Mouse (Mus musculus) forebrain, embryonic 12.5 days (tissue): ENCODE results near the gene Lamp1. TPM values are rescaled to one million over a fixed set of nuclear protein-coding genes. Genes with fewer than 3 reads are reported as not detected.

Source experiments
- ATAC-seq: fragments of 200-750 bp; cut with Nextera tagmentation; 2 replicates; pipeline ENCODE4 v1.8.0; 2017; ENCODE audit warnings: moderate TSS enrichment; ENCODE audit not compliant: low FRiP score
- H3K27ac ChIP-seq: fragments of 300-500 bp; sonication (generic); 2 replicates; pipeline ENCODE4 v1.5.1; 2016; ENCODE audit warnings: mild to moderate bottlenecking
- H3K27me3 ChIP-seq: fragments of 300-500 bp; sonication (generic); 2 replicates; pipeline ENCODE4 v1.6.1; 2016; ENCODE audit warnings: mild to moderate bottlenecking
- H3K36me3 ChIP-seq: fragments of 300-500 bp; sonication (generic); replicated peaks from 2 replicates; pipeline ENCODE4 v1.6.1; 2016; ENCODE audit warnings: mild to moderate bottlenecking
- H3K4me1 ChIP-seq: fragments of 300-500 bp; sonication (generic); 2 replicates; pipeline ENCODE4 v1.6.1; 2016
- H3K4me2 ChIP-seq: fragments of 300-500 bp; sonication (generic); 2 replicates; pipeline ENCODE4 v1.6.1; 2016; ENCODE audit warnings: mild to moderate bottlenecking, moderate library complexity
- H3K4me3 ChIP-seq: fragments of 300-500 bp; sonication (generic); replicated peaks from 2 replicates; pipeline ENCODE4 v1.5.1; 2016; ENCODE audit warnings: mild to moderate bottlenecking
- H3K9ac ChIP-seq: fragments of 300-500 bp; sonication (generic); 2 replicates; pipeline ENCODE4 v1.6.1; 2016; ENCODE audit warnings: mild to moderate bottlenecking
- H3K9me3 ChIP-seq: fragments of 300-500 bp; sonication (generic); 2 replicates; pipeline ENCODE4 v1.6.1; 2016
- WGBS: fragments of 180-500 bp; shearing (Covaris S2); methylation state at CpG from one replicate; pipeline ENCODE4 v1.1.7; 2016; 5-methylcytosine and 5-hydroxymethylcytosine counted together
- polyA plus RNA-seq: library from polyadenylated mRNA; unstranded; fragments of >200 nt; fragmentation: Nextera tagmentation; extraction: Ambion mirVana; gene quantifications from 2 replicates; pipeline ENCODE4 v1.2.1, GENCODE M21; 2016

Gene Lamp1
- polyA plus RNA-seq, 1 experiment from 2014 or later: 213 TPM

DNA sequence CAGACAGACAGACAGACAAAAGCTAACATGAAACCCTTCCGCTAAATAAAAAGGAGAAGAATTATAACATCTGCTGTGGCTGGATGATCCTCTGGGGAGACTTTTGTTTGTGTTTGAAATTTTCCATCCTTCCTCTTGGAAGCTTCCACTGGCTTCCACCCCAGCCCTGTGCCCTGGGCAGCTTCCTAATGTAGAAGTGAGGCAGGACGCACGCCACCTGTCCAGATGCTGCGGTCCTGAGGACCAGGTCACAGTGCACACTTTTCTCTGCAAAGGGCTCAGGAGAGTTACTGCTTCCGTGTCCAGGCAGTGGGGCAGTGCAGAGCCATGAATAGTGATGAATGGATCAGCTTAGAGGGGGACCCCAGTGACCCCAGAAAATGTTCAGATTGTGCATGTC, 46.4 kb downstream of the Lamp1 start:
- Histone ChIP-seq H3K9ac (no peak overlapping the region), H3K9me3 (no peaks in the 10 kb centered on the region)

DNA sequence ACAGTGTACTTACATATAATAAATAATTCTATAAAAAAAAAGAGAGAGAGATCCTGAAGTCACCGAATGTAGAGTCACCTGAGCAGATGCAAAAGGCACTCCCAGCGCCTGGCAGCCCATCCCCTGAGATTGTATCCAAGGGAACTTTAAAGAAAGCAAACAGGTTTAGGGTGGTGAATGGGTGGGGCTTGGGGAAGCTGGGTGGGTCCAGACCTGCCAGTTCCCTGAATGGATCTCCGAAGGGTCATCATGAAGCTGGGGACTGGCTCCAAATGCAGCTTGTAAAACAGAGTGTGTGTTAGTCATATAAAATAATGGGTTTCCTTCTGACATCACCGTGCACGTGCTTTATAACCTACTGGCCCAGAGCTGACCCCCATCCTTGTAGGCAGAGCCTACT, 47.3 kb downstream of the Lamp1 start:
- no peak overlapping the region for H3K4me3 ChIP-seq
- 0 out of 2 replicates have a peak, but pooled peaks cover 1% of the 10 kb centered on the region for H3K4me1 ChIP-seq
- WGBS: 44% methylated on average over 5 of the region's 5 CpGs
- no peak for ATAC-seq
- no peaks in the 10 kb centered on the region for H3K9me3 ChIP-seq
- H3K27me3 ChIP-seq: peaks cover 24% of the 10 kb centered on the region
- no peak overlapping the region for H3K4me2 ChIP-seq
- H3K36me3 ChIP-seq: no peaks in the 10 kb centered on the region
- H3K9ac ChIP-seq: no peak overlapping the region
- H3K27ac ChIP-seq: no peak overlapping the region

More for the DNA sequence above, 46.4 kb downstream of the Lamp1 start:
- H3K36me3 ChIP-seq: no peaks in the 10 kb centered on the region
- no peak overlapping the region for H3K4me2 ChIP-seq
- peaks cover 34% of the 10 kb centered on the region for H3K27me3 ChIP-seq
- no peak overlapping the region for H3K4me3 ChIP-seq
- H3K4me1 ChIP-seq: peaks cover 8% of the 10 kb centered on the region
- ATAC-seq: no peak
- WGBS: 88% methylated on average over 5 of the region's 5 CpGs
- no peak overlapping the region for H3K27ac ChIP-seq

DNA sequence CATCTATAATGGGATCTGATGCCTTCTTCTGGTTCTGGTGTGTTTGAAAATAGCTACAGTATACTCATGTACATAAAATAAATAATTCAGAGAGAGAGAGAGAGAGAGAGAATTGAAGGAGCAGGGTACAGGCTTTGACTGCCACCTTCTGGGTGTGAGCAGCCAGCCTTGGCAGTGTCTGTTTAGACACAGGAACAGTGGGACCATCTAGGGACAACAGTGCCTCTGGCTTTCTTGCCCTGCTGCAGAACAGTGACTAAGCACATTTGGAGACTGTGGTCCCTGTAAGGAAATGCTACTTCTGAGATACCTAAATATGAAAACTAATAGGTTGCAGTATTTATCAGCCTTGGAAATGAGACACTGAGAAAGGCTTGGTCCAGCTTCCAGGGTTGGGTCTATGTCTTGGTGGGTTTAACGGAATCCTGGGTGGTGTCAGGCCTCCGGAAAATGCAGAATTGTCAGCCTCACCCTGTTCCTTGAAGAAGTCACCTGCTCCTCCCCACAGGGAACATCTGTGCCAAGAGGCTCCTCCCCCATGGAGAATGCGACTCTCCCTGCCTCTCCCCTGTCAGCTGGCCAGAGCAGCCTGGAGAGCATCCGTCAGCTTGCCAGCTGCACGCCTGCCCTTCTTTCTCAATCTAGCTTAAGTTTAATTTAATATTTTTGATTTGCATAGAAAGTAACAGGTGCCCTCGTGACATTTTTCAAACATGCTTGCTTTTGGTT, 49.8 kb downstream of the Lamp1 start:
- no peak overlapping the region for H3K27ac ChIP-seq
- no peak overlapping the region for H3K4me2 ChIP-seq
- no peak for ATAC-seq
- no peak overlapping the region for H3K4me3 ChIP-seq
- 57% methylated on average over 6 of the region's 6 CpGs for WGBS
- H3K9ac ChIP-seq: no peak overlapping the region
- H3K4me1 ChIP-seq: peaks cover 9% of the 10 kb centered on the region
- no peaks in the 10 kb centered on the region for H3K27me3 ChIP-seq
- H3K36me3 ChIP-seq: no peaks in the 10 kb centered on the region
- H3K9me3 ChIP-seq: no peaks in the 10 kb centered on the region

DNA sequence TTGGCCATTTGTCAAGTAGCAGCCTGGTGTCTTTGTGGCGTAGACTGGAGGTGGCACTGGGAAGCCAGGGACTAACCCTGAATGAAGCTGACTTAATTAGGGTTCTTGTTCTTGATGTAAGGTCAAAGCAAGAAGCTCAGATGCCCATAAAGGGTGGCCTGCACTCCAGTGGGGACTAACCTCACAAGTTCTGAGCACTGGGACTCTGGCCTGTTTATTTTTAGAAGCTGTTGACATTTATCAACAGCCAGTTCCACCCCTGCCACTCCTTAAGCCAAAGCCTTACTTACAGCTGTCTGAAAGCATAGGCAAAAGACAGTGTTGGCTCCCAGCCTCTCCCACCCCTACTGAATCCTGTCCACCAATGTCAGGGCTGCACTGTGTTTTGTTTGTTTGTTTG, 50.8 kb downstream of the Lamp1 start:
- no peaks in the 10 kb centered on the region for H3K36me3 ChIP-seq
- H3K4me1 ChIP-seq: peaks cover 11% of the 10 kb centered on the region
- H3K4me3 ChIP-seq: no peak overlapping the region
- ATAC-seq: no peak
- no peaks in the 10 kb centered on the region; the same call in 1 of the 2 replicates for H3K27me3 ChIP-seq
- no peaks in the 10 kb centered on the region for H3K9me3 ChIP-seq
- no peak overlapping the region for H3K4me2 ChIP-seq
- H3K9ac ChIP-seq: no peak overlapping the region
- H3K27ac ChIP-seq: no peak overlapping the region
- WGBS: 73% methylated on average over 1 of the region's 1 CpGs

DNA sequence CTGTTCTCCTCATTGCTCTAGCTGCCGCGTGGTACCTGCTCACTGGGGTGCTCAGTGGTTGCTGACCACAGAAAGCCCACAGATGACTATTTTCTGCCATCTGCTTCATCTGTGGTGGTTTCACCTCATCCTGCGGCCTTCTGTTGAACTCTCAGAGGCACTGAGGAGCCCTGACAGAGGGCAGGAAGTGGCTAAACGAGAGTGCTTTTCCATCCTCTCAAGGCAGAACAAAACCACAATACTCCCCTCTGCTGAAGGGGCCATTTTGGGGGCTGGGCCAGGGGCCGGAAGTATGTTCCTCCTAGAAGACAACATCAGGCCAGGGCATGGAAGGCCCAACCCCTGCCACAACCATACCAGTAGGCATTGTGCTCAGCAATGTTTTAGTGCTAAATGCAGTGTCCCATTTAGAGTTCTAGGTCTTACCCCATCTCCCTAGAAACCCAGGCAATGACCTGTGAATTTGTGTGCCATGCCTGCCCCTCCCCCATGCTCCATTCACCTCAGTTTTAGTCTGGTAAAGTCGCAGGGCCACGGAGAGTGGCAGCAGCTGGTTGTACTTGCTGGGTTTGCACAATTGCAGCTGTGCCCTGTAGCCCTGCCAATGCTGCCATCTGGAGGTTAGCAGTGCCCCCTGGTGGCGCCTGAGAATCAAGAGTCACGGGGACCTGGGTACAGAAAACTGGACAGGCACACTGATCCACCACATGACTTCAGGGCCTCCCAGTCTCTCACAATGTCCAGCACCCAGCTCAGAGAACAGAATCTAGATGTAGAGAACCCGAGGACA, 54.7 kb downstream of the Lamp1 start:
- Histone ChIP-seq H3K4me2 (peak overlapping the region; percentile 39), H3K27me3 (no peaks in the 10 kb centered on the region; the same call in 1 of the 2 replicates), H3K9me3 (no peaks in the 10 kb centered on the region), H3K27ac (peak overlapping the region; percentile 13; the same call in 1 of the 2 replicates), H3K36me3 (no peaks in the 10 kb centered on the region), H3K4me3 (no peak overlapping the region), H3K9ac (0 out of 2 replicates have a peak overlapping the region, but pooled peaks have one; percentile 17), H3K4me1 (peaks cover 11% of the 10 kb centered on the region)
- WGBS: 25% methylated on average over 10 of the region's 10 CpGs
- peak; percentile 75 for ATAC-seq

DNA sequence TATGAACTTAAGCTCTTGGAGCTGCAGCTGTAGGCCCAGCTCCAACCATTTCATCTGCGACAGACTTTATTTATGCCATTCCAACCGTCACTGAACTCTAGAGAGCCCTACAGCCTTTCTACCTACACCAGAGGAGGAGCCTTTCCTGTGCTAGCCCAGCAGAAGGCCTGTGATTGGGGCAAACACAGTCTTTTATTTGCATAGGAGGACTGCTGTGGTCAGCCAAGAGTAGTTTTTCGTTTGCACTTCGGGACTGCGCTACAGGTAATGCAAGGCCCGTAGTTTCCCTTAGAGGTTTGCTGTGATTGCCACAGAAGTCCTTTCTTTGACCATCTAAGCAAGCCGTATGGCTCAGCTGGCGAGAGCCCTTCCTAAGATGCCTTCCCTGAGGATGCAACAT, 57.4 kb downstream of the Lamp1 start:
- peaks cover 3% of the 10 kb centered on the region; the same call in 1 of the 2 replicates for H3K27me3 ChIP-seq
- no peak overlapping the region for H3K4me3 ChIP-seq
- H3K27ac ChIP-seq: no peak overlapping the region
- H3K9ac ChIP-seq: no peak overlapping the region
- H3K36me3 ChIP-seq: no peaks in the 10 kb centered on the region
- peaks cover 11% of the 10 kb centered on the region for H3K4me1 ChIP-seq
- 75% methylated on average over 8 of the region's 8 CpGs for WGBS
- no peak overlapping the region for H3K4me2 ChIP-seq
- no peaks in the 10 kb centered on the region for H3K9me3 ChIP-seq
- no peak for ATAC-seq

DNA sequence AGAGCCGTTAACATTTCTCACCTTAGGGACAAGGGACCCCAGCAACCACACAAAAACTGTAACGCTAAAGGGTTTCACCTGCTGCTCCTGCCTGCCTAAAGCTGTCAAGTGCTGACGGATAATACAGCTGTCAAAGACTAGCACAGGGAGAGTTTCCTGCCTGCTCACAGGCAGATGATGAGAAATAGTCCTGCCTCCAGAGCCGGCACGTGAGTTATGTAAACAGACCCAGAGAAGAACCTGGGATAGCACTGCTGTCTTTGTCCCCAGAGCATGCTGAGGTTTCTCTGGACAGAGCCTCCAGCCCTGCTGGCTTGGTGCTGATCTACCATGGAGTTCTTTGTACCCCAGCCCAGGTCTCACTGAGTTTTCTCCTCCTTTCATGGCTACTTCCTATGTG, 58.1 kb downstream of the Lamp1 start:
- Histone ChIP-seq H3K27ac (no peak overlapping the region), H3K9ac (no peak overlapping the region), H3K9me3 (no peaks in the 10 kb centered on the region), H3K4me2 (no peak overlapping the region), H3K27me3 (peaks cover 4% of the 10 kb centered on the region; the same call in 1 of the 2 replicates), H3K4me3 (no peak overlapping the region), H3K4me1 (peaks cover 11% of the 10 kb centered on the region), H3K36me3 (no peaks in the 10 kb centered on the region)
- ATAC-seq: no peak
- 75% methylated on average over 5 of the region's 5 CpGs for WGBS

DNA sequence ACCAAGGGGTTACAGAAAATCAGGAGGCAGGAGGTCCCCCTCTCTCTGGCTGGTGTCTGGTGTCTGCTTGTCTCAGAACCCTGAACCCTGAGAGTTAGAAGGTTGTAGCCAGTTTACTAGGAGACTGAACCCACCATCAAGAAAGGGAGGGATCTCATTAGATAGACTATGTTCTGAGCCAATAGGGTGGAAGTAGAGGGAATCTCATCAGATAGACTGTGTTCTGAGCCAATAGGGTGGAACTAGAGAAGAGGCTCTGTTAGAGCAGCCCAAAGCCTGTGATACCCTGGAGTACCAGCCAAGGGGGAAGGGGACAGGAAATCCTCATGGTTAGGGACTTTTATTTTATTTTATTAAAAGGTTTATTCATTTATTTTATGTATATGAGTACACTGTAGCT, 59.0 kb downstream of the Lamp1 start:
- no peak overlapping the region for H3K27ac ChIP-seq
- H3K9me3 ChIP-seq: no peaks in the 10 kb centered on the region
- no peak overlapping the region for H3K4me3 ChIP-seq
- no peak overlapping the region for H3K9ac ChIP-seq
- H3K4me2 ChIP-seq: no peak overlapping the region
- H3K27me3 ChIP-seq: peaks cover 4% of the 10 kb centered on the region; the same call in 1 of the 2 replicates
- no peaks in the 10 kb centered on the region for H3K36me3 ChIP-seq
- no peak for ATAC-seq
- H3K4me1 ChIP-seq: peaks cover 10% of the 10 kb centered on the region

DNA sequence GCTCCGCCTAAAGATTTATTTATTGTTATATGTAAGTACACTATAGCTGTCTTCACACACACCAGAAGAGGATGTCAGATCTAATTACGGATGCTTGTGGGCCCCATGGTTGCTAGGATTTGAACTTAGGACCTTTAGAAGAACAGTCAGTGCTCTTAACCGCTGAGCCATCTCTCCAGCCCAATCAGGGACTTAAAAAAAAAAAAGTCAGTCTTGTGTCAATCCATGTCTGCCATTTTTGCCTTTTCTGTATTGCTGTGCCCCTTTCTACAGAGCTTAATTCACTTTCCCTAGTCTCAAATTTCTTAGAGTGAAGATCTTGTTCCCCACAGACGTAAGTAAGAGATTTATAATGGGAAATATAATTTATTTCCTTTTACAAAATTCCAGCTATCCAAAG, 59.5 kb downstream of the Lamp1 start:
- WGBS: 84% methylated on average over 4 of the region's 4 CpGs
- Histone ChIP-seq H3K27me3 (peaks cover 4% of the 10 kb centered on the region; the same call in 1 of the 2 replicates), H3K9me3 (no peaks in the 10 kb centered on the region), H3K36me3 (no peaks in the 10 kb centered on the region), H3K9ac (no peak overlapping the region), H3K4me2 (no peak overlapping the region), H3K27ac (no peak overlapping the region), H3K4me3 (no peak overlapping the region), H3K4me1 (peaks cover 6% of the 10 kb centered on the region)
- ATAC-seq: no peak

DNA sequence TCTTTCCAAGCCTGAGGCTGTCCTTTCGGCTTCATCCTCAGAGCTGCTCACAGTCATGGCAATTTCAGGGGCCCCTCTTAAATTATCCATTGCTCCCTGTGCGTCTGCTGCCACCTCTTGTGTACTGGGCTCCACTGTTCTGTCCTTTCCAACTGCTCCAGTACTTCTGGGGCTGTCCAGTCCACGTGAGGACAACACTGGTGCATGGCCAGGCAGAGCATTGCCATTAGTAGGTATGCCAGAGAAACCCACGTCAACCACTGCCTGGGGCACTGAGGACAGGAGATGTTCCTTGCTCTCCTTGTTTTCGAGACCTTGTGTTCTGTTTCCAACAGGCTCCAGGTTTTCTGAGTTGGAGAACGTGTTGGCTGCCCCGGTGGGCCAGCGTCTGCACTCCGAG, 65.5 kb downstream of the Lamp1 start:
- WGBS: 83% methylated on average over 9 of the region's 9 CpGs
- H3K36me3 ChIP-seq: no peaks in the 10 kb centered on the region
- no peak overlapping the region for H3K4me3 ChIP-seq
- H3K27ac ChIP-seq: no peak overlapping the region
- no peak overlapping the region for H3K9ac ChIP-seq
- peaks cover 4% of the 10 kb centered on the region; the same call in 1 of the 2 replicates for H3K27me3 ChIP-seq
- peaks cover 13% of the 10 kb centered on the region for H3K4me1 ChIP-seq
- no peak overlapping the region for H3K4me2 ChIP-seq
- no peak for ATAC-seq
- H3K9me3 ChIP-seq: no peaks in the 10 kb centered on the region
